ENCODE assay signal across 22 mouse cellular contexts in the genomic region with DNA sequence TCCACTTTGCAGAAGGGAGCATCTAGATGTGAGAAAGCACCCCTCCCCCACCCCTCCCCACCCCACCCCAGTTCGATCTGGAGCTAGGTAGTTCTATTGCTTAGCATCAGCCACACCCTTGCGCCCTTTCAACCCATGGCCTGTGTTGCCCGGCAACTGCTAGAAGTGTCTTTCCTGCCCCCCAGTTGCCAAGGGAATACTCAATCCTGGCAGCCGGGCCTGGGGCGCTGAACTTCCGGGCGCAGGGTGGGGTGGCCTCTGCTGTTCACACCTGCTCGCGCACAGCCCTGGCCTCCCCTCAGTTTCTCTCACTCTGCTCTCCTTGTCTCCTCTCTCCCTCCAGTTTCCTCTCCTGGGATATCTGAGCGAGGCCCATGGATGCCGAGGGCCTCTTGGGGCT. TPM values are rescaled to one million over a fixed set of nuclear protein-coding genes. Genes with fewer than 3 reads are reported as not detected.
DNase-seq lines count a peak whose midpoint lies in the region; ATAC-seq and TF ChIP-seq lines count a peak whose summit lies in the region.
"Had no signal": no experiment of that assay in that cellular context is flagged by ENCODE, and none has a peak within 500 bp of the region (broad histone marks: within the 10 kb centered on the region; RNA-seq: fewer than 3 reads in every experiment).

No protein-coding gene starts in this region.

- intact Hi-C loops in heart, postnatal 14 days (cut with DNase I), result loop anchor here (2.0 to 5.0 kb wide), 2 partner anchors 170 to 319 kb away; no protein-coding TSS in a partner anchor

- no peaks in the 10 kb centered on the region for H3K36me3 ChIP-seq in heart, embryonic 13.5 days
- no peaks in the 10 kb centered on the region for H3K36me3 ChIP-seq in midbrain, embryonic 13.5 days
- H3K36me3 ChIP-seq in midbrain, embryonic 11.5 days (ENCODE audit: control insufficient read depth, insufficient read depth, low read length), result no peaks in the 10 kb centered on the region
- no peaks in the 10 kb centered on the region for H3K36me3 ChIP-seq in ES-Bruce4 (ENCODE audit: control insufficient read depth, insufficient read depth, low read length, poor library complexity, severe bottlenecking)
- H3K36me3 ChIP-seq: forebrain, embryonic 15.5 days; heart, embryonic 12.5 days; limb, embryonic 15.5 days had no signal

- H3K27ac ChIP-seq in heart, embryonic 13.5 days (replicated peaks), result no peak overlapping the region
- H3K27ac ChIP-seq in midbrain, embryonic 13.5 days, result no peak overlapping the region
- H3K27ac ChIP-seq in midbrain, embryonic 11.5 days (ENCODE audit: low read depth, low read length), result no peak overlapping the region
- no peak overlapping the region for H3K27ac ChIP-seq in ES-Bruce4 (ENCODE audit: insufficient read depth, low read length)
- H3K27ac ChIP-seq: forebrain, embryonic 15.5 days; layer of hippocampus, adult 2 months; limb, embryonic 15.5 days had no signal

- no peak for TF ChIP-seq CTCF in ES-Bruce4 (IDR thresholded peaks at IDR 0.05; ENCODE audit: low read depth, low read length)

- no peak for TF ChIP-seq POLR2A in ES-Bruce4 (IDR thresholded peaks at IDR 0.05; ENCODE audit: insufficient read depth, low read length)

- no peaks in the 10 kb centered on the region for H3K9me3 ChIP-seq in heart, embryonic 13.5 days
- no peaks in the 10 kb centered on the region for H3K9me3 ChIP-seq in midbrain, embryonic 13.5 days
- no peaks in the 10 kb centered on the region for H3K9me3 ChIP-seq in midbrain, embryonic 11.5 days (ENCODE audit: control insufficient read depth, low read length)
- no peaks in the 10 kb centered on the region for H3K9me3 ChIP-seq in ES-Bruce4 (replicated peaks; ENCODE audit: control insufficient read depth, insufficient read depth, low read length, poor library complexity, severe bottlenecking)
- H3K9me3 ChIP-seq: forebrain, embryonic 15.5 days; heart, embryonic 12.5 days; limb, embryonic 15.5 days had no signal

- H3K4me3 ChIP-seq in heart, embryonic 13.5 days, result no peak overlapping the region
- no peak overlapping the region for H3K4me3 ChIP-seq in midbrain, embryonic 13.5 days (replicated peaks)
- H3K4me3 ChIP-seq in midbrain, embryonic 11.5 days (ENCODE audit: low read depth, low read length), result no peak overlapping the region
- 0 out of 2 replicates have a peak overlapping the region, but pooled peaks have one; percentile 14 for H3K4me3 ChIP-seq in ES-Bruce4 (ENCODE audit: low read depth, low read length)
- H3K4me3 ChIP-seq: forebrain, embryonic 15.5 days; heart, embryonic 12.5 days; layer of hippocampus, adult 2 months; limb, embryonic 15.5 days had no signal

- 50% methylated on average over 11 of the region's 11 CpGs for WGBS in heart, embryonic 13.5 days
- WGBS in midbrain, embryonic 13.5 days, result 65% methylated on average over 11 of the region's 11 CpGs
- WGBS in midbrain, embryonic 11.5 days, result 74% methylated on average over 11 of the region's 11 CpGs

- H3K27me3 ChIP-seq in heart, embryonic 13.5 days (replicated peaks), result peaks cover 48% of the 10 kb centered on the region
- H3K27me3 ChIP-seq in midbrain, embryonic 13.5 days, result peaks cover 4% of the 10 kb centered on the region; the same call in 1 of the 2 replicates
- no peaks in the 10 kb centered on the region for H3K27me3 ChIP-seq in midbrain, embryonic 11.5 days (ENCODE audit: control insufficient read depth, insufficient read depth, low read length)
- no peaks in the 10 kb centered on the region for H3K27me3 ChIP-seq in ES-Bruce4 (ENCODE audit: control insufficient read depth, insufficient read depth, low read length, poor library complexity, severe bottlenecking)
- H3K27me3 ChIP-seq: forebrain, embryonic 15.5 days had no signal

- H3K9ac ChIP-seq in heart, embryonic 13.5 days, result 0 out of 2 replicates have a peak overlapping the region, but pooled peaks have one; percentile 5
- peak overlapping the region; percentile 29; the same call in 1 of the 2 replicates for H3K9ac ChIP-seq in midbrain, embryonic 13.5 days (replicated peaks)
- no peak overlapping the region for H3K9ac ChIP-seq in midbrain, embryonic 11.5 days (ENCODE audit: low read length)
- peak overlapping the region; percentile 3; the same call in 1 of the 2 replicates for H3K9ac ChIP-seq in ES-Bruce4 (ENCODE audit: low read depth, poor library complexity, severe bottlenecking)
- H3K9ac ChIP-seq: forebrain, embryonic 15.5 days; heart, embryonic 12.5 days; limb, embryonic 15.5 days; liver, postnatal 0 days had no signal

- TF ChIP-seq EP300 in ES-Bruce4 (IDR thresholded peaks at IDR 0.05; ENCODE audit: insufficient read depth, low read depth, low read length), result no peak

- no peak overlapping the region for H3K4me2 ChIP-seq in heart, embryonic 13.5 days
- no peak overlapping the region for H3K4me2 ChIP-seq in midbrain, embryonic 13.5 days (replicated peaks)
- H3K4me2 ChIP-seq in midbrain, embryonic 11.5 days, result no peak overlapping the region
- H3K4me2 ChIP-seq: forebrain, embryonic 15.5 days; heart, embryonic 12.5 days; limb, embryonic 15.5 days had no signal

- no peak for DNase-seq in heart, postnatal 14 days
- DNase-seq in midbrain, embryonic 11.5 days (ENCODE audit: low spot score, missing footprints), result no peak
- DNase-seq in ZHBTc4 (ENCODE audit: low read depth, low spot score), result peak; percentile 81
- DNase-seq in frontal cortex, postnatal 10 days (ENCODE audit: low spot score in 2 of 2), result no peak
- DNase-seq: adrenal gland, postnatal 25 days; cerebellum, adult 11 months; embryo, embryonic 11 days; kidney, adult 18-20 months; kidney, postnatal 10 days; layer of hippocampus, postnatal 36 days; liver, postnatal 0 days; lung, postnatal 10 days; thymus, adult 2 months had no signal

- no peaks in the 10 kb centered on the region for H3K4me1 ChIP-seq in heart, embryonic 13.5 days
- peaks cover 4% of the 10 kb centered on the region; the same call in 1 of the 2 replicates for H3K4me1 ChIP-seq in midbrain, embryonic 13.5 days (replicated peaks)
- H3K4me1 ChIP-seq in midbrain, embryonic 11.5 days (ENCODE audit: control insufficient read depth, insufficient read depth, low read length), result no peaks in the 10 kb centered on the region
- H3K4me1 ChIP-seq in ES-Bruce4 (ENCODE audit: control insufficient read depth, insufficient read depth, low read length), result peaks cover 1% of the 10 kb centered on the region
- H3K4me1 ChIP-seq: heart, embryonic 12.5 days had no signal

- ATAC-seq in heart, embryonic 13.5 days (ENCODE audit: extremely low read depth, insufficient number of reproducible peaks, low FRiP score, low TSS enrichment), result no peak
- ATAC-seq in midbrain, embryonic 13.5 days, result peak; percentile 31; the same call in 1 of the 2 replicates
- ATAC-seq in midbrain, embryonic 11.5 days (ENCODE audit: low FRiP score), result no peak
- no peak for ATAC-seq in monocyte, adult 5-6 weeks (replicated peaks; ENCODE audit: insufficient number of reproducible peaks, low FRiP score, low TSS enrichment, poor library complexity, severe bottlenecking)
- ATAC-seq: forebrain, embryonic 15.5 days; liver, postnatal 0 days; Patski had no signal

RNA-seq across cellular contexts. Expression of gene Cacna1a, which starts 31.8 kb away (rescaled TPM):
- 6.4 and 8.1 TPM in 2 replicates for polyA plus RNA-seq in heart, embryonic 13.5 days (2015; fragmentation: Nextera tagmentation; extraction: Ambion mirVana)
- total RNA-seq in heart, postnatal 14 days (2021), result 1 to 10 TPM; 4.4 to 4.7 TPM
- 18.6 and 19.0 TPM in 2 replicates for polyA plus RNA-seq in midbrain, embryonic 13.5 days (2015; fragmentation: Nextera tagmentation; extraction: Ambion mirVana)
- 6.3 TPM in 2 replicates for polyA plus RNA-seq in midbrain, embryonic 11.5 days (2014; fragmentation: Nextera tagmentation; extraction: Ambion mirVana)
- 24.0 and 38.3 TPM in 2 replicates for polyA plus RNA-seq in ES-Bruce4 (2011; ENCODE audit: insufficient read depth, insufficient read length, low read depth, missing spikeins)
- 0.10 to 0.96 TPM in 2 of 3 replicates, not detected in the other for total RNA-seq in monocyte, adult 5-6 weeks (2017)
